Mouse (Mus musculus) intestine, embryonic 16.5 days (tissue): Measurements from ENCODE around the gene Pik3r3. TPM values are rescaled to one million over a fixed set of nuclear protein-coding genes. Genes with fewer than 3 reads are reported as not detected.
"Not testable (repeated sequence)": the region's sequence is repeated elsewhere in the genome, so short reads cannot be mapped to it uniquely, and the experiment has no call there.

Experiments used
- ATAC-seq: fragments of 200-750 bp; cut with Nextera tagmentation; 2 replicates; pipeline ENCODE4 v1.8.0; 2017; ENCODE audit warnings: moderate TSS enrichment, moderate library complexity
- H3K27ac ChIP-seq: fragments of 300-500 bp; sonication (generic); 2 replicates; pipeline ENCODE4 v1.5.1; 2014; ENCODE audit warnings: mild to moderate bottlenecking, low read length
- H3K27me3 ChIP-seq: fragments of 300-500 bp; sonication (generic); replicated peaks from 2 replicates; pipeline ENCODE4 v1.6.1; 2014; ENCODE audit warnings: low read length, control low read depth, mixed read lengths; ENCODE audit not compliant: control insufficient read depth, insufficient read depth
- H3K36me3 ChIP-seq: fragments of 300-500 bp; sonication (generic); 2 replicates; pipeline ENCODE4 v1.6.1; 2014; ENCODE audit warnings: low read length, control low read depth; ENCODE audit not compliant: control insufficient read depth, insufficient read depth
- H3K4me1 ChIP-seq: fragments of 300-500 bp; sonication (generic); 2 replicates; pipeline ENCODE4 v1.6.1; 2014; ENCODE audit warnings: low read length, control low read depth, mixed read lengths; ENCODE audit not compliant: control insufficient read depth, insufficient read depth
- H3K4me2 ChIP-seq: fragments of 300-500 bp; sonication (generic); 2 replicates; pipeline ENCODE4 v1.6.1; 2014; ENCODE audit warnings: low read depth, low read length, control low read depth
- H3K4me3 ChIP-seq: fragments of 300-500 bp; sonication (generic); 2 replicates; pipeline ENCODE4 v1.5.1; 2014; ENCODE audit warnings: mild to moderate bottlenecking, low read length
- H3K9ac ChIP-seq: fragments of 300-500 bp; sonication (generic); 2 replicates; pipeline ENCODE4 v1.6.1; 2014; ENCODE audit warnings: low read depth, low read length
- H3K9me3 ChIP-seq: fragments of 300-500 bp; sonication (generic); 2 replicates; pipeline ENCODE4 v1.6.1; 2016; ENCODE audit warnings: low read length, control low read depth; ENCODE audit not compliant: control insufficient read depth
- WGBS: fragments of 180-500 bp; shearing (Covaris S2); extraction: QIAGEN DNeasy Blood & Tissue Kit; methylation state at CpG from one replicate; pipeline ENCODE4 v1.1.7; 2014; 5-methylcytosine and 5-hydroxymethylcytosine counted together
- polyA plus RNA-seq: library from polyadenylated mRNA; unstranded; fragments of >200 nt; fragmentation: Nextera tagmentation; extraction: Ambion mirVana; gene quantifications from 2 replicates; pipeline ENCODE4 v1.2.1, GENCODE M21; 2015

Pik3r3 gene
- polyA plus RNA-seq, 1 experiment from 2014 or later: 4.8 TPM

DNA sequence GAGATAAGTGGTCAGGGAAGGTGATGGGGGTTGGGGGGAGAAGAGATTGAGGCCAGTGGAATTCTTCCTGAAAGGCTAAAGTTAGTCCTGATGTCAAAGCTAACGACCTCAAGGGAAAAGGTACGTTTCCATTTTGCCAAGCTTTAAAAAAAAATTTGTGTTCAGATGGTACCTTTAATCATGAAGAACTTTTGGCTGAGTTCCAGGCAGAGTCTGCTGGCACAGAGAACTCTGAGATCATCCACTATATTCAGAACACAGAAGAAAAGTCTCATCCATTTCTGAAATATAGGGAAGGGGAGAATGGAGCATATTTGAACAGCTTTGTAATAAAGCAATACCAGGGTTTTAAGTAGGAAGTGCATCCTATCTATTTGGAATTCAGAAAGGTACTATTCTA lies 4.4 kb upstream of the Pik3r3 start:
- H3K4me1 ChIP-seq: 0 out of 2 replicates have a peak, but pooled peaks cover 3% of the 10 kb centered on the region
- H3K9me3 ChIP-seq: no peaks in the 10 kb centered on the region
- no peak overlapping the region for H3K4me2 ChIP-seq
- H3K27me3 ChIP-seq: no peaks in the 10 kb centered on the region
- no peak overlapping the region for H3K4me3 ChIP-seq
- H3K36me3 ChIP-seq: no peaks in the 10 kb centered on the region
- no peak overlapping the region for H3K9ac ChIP-seq
- 34% methylated on average over 2 of the region's 2 CpGs for WGBS
- H3K27ac ChIP-seq: no peak overlapping the region
- ATAC-seq: no peak

DNA sequence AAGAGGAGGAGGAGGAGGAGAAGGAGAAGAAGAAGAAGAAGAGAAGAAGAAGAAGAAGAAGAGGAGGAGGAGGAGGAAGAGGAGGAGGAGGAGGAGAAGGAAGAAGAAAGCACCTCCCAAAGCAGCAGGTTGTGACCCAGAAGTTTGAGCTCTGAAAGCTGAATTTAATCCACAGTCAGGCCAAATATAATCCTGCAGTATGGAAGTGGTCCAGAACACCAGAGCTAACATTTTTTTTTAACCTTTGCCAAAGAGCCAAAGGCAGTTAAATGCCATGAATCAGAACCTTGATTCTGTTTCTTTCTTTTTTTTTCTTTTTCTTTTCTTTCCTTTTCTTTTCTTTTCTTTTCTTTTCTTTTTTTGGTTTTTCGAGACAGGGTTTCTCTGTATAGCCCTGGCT lies 3.8 kb upstream of the Pik3r3 start:
- H3K4me2 ChIP-seq, H3K4me1 ChIP-seq, H3K36me3 ChIP-seq, H3K9ac ChIP-seq, ATAC-seq, H3K27ac ChIP-seq, H3K9me3 ChIP-seq, H3K27me3 ChIP-seq, H3K4me3 ChIP-seq: not testable (repeated sequence)
- 94% methylated on average over 1 of the region's 1 CpGs for WGBS

GRCm38 (mm10) chr4:116219056-116219455 lies 2.4 kb upstream of the Pik3r3 start:
- WGBS: 85% methylated on average over 1 of the region's 1 CpGs

GRCm38 (mm10) chr4:116220071-116220650 lies 1.3 kb upstream of the Pik3r3 start:
- Histone ChIP-seq H3K4me2 (peak overlapping the region; percentile 75), H3K27ac (peak overlapping the region; percentile 97), H3K9me3 (no peaks in the 10 kb centered on the region), H3K27me3 (no peaks in the 10 kb centered on the region), H3K36me3 (no peaks in the 10 kb centered on the region), H3K4me1 (0 out of 2 replicates have a peak, but pooled peaks cover 3% of the 10 kb centered on the region), H3K9ac (peak overlapping the region; percentile 84), H3K4me3 (peak overlapping the region; percentile 86)
- ATAC-seq: no peak
- 15% methylated on average over 6 of the region's 6 CpGs for WGBS

More at GRCm38 (mm10) chr4:116219056-116219455, 2.4 kb upstream of the Pik3r3 start:
- H3K4me1 ChIP-seq: 0 out of 2 replicates have a peak, but pooled peaks cover 3% of the 10 kb centered on the region
- no peak overlapping the region for H3K4me3 ChIP-seq
- ATAC-seq: no peak
- no peaks in the 10 kb centered on the region for H3K9me3 ChIP-seq
- no peaks in the 10 kb centered on the region for H3K27me3 ChIP-seq
- H3K27ac ChIP-seq: no peak overlapping the region
- no peak overlapping the region for H3K9ac ChIP-seq
- H3K4me2 ChIP-seq: no peak overlapping the region
- no peaks in the 10 kb centered on the region for H3K36me3 ChIP-seq

- peak; percentile 68 for ATAC-seq
- Histone ChIP-seq H3K9ac (peak overlapping the region; percentile 84), H3K4me2 (peak overlapping the region; percentile 75), H3K27me3 (no peaks in the 10 kb centered on the region), H3K9me3 (no peaks in the 10 kb centered on the region), H3K4me1 (0 out of 2 replicates have a peak, but pooled peaks cover 3% of the 10 kb centered on the region), H3K4me3 (peak overlapping the region; percentile 86), H3K27ac (peak overlapping the region; percentile 97), H3K36me3 (no peaks in the 10 kb centered on the region)
- under 1% methylated on average over 26 of the region's 26 CpGs for whole genome bisulfite sequencing
Observed at GRCm38 (mm10) chr4:116220780-116221139, 658 bp upstream of the Pik3r3 start.

GRCm38 (mm10) chr4:116221996-116222842 lies 801 bp downstream of the Pik3r3 start:
- Histone ChIP-seq H3K36me3 (no peaks in the 10 kb centered on the region), H3K9me3 (no peaks in the 10 kb centered on the region), H3K4me3 (peak overlapping the region; percentile 86), H3K27me3 (no peaks in the 10 kb centered on the region), H3K4me2 (peak overlapping the region; percentile 63), H3K9ac (peak overlapping the region; percentile 85), H3K27ac (peak overlapping the region; percentile 94), H3K4me1 (0 out of 2 replicates have a peak, but pooled peaks cover 3% of the 10 kb centered on the region)
- no peak for ATAC-seq
- under 1% methylated on average over 23 of the region's 23 CpGs for WGBS

GRCm38 (mm10) chr4:116222843-116223119 lies 1.4 kb downstream of the Pik3r3 start:
- 13% methylated on average over 6 of the region's 6 CpGs for WGBS
- H3K27ac ChIP-seq: no peak overlapping the region
- peak overlapping the region; percentile 63 for H3K4me2 ChIP-seq
- H3K9ac ChIP-seq: peak overlapping the region; percentile 85
- H3K9me3 ChIP-seq: no peaks in the 10 kb centered on the region
- no peak for ATAC-seq
- no peaks in the 10 kb centered on the region for H3K36me3 ChIP-seq
- 0 out of 2 replicates have a peak, but pooled peaks cover 3% of the 10 kb centered on the region for H3K4me1 ChIP-seq
- peak overlapping the region; percentile 86 for H3K4me3 ChIP-seq
- no peaks in the 10 kb centered on the region for H3K27me3 ChIP-seq

DNA sequence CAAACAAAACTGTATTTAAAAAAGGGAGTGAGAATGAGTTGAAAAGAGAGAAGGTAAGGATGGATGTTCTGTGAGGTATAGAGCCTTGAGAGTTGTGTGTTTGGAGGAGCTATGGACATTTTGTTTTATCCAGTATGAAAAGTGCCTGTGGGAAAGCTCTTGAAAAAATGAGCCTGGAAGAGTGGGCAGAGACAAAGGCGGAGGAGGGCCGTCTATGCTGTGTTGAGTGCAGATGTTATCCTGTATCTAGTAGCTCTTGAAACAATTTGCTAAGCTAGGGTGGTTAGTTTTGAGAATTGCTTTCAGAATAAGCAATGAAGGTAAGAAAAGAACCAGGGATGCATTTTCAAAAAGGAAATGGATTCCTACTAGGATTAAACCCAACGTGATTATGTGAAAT lies 22.0 kb downstream of the Pik3r3 start:
- Histone ChIP-seq H3K9me3 (no peaks in the 10 kb centered on the region), H3K36me3 (no peaks in the 10 kb centered on the region), H3K9ac (no peak overlapping the region), H3K4me3 (no peak overlapping the region), H3K4me1 (no peaks in the 10 kb centered on the region), H3K4me2 (no peak overlapping the region), H3K27ac (no peak overlapping the region), H3K27me3 (no peaks in the 10 kb centered on the region)
- no peak for ATAC-seq
- WGBS: 78% methylated on average over 3 of the region's 3 CpGs

GRCm38 (mm10) chr4:116244240-116244639 lies 22.8 kb downstream of the Pik3r3 start:
- Histone ChIP-seq H3K27me3 (no peaks in the 10 kb centered on the region), H3K4me2 (no peak overlapping the region), H3K27ac (no peak overlapping the region), H3K4me1 (no peaks in the 10 kb centered on the region), H3K9ac (no peak overlapping the region), H3K4me3 (no peak overlapping the region), H3K36me3 (no peaks in the 10 kb centered on the region), H3K9me3 (no peaks in the 10 kb centered on the region)
- ATAC-seq: no peak
- 70% methylated on average over 2 of the region's 2 CpGs for WGBS
